ENCODE assay signal across 22 mouse cellular contexts in genomic region chr2:165043729-165044128, GRCm38 (mm10). TPM values are rescaled to one million over a fixed set of nuclear protein-coding genes. Genes with fewer than 3 reads are reported as not detected.
DNase-seq lines count a peak whose midpoint lies in the region; ATAC-seq lines count a peak whose summit lies in the region.
"Had no signal": no experiment of that assay in that cellular context is flagged by ENCODE, and none has a peak within 500 bp of the region (broad histone marks: within the 10 kb centered on the region; RNA-seq: fewer than 3 reads in every experiment).

No protein-coding gene starts in this region.

- 0 out of 2 replicates have a peak, but pooled peaks have one; percentile 3 for ATAC-seq in forebrain, embryonic 15.5 days (replicated peaks)
- 0 out of 2 replicates have a peak, but pooled peaks have one; percentile 1 for ATAC-seq in hindbrain, embryonic 16.5 days
- peak; percentile 34; the same call in 1 of the 2 replicates for ATAC-seq in midbrain, embryonic 15.5 days (replicated peaks)

- no peak for DNase-seq in forebrain, embryonic 10.5 days (ENCODE audit: extremely low spot score, low spot score)
- DNase-seq in liver: no peak
- no peak for DNase-seq in left cerebral cortex, postnatal 10 days (ENCODE audit: extremely low spot score in 1 of 2, low spot score in 2 of 2)
- DNase-seq in lung, adult 18-20 months: no peak
- no peak for DNase-seq in right cerebral cortex, adult 2 months (ENCODE audit: low spot score in 2 of 2)
- DNase-seq: cerebellum, adult 11 months; cerebellum, postnatal 25 days; gastrocnemius, adult 2 months; heart, adult 2 months; kidney, postnatal 10 days; lung, postnatal 14 days had no signal

- H3K4me3 ChIP-seq in forebrain, embryonic 10.5 days: peak overlapping the region; percentile 30; the same call in 1 of the 2 replicates
- H3K4me3 ChIP-seq in forebrain, embryonic 15.5 days: no peak overlapping the region
- no peak overlapping the region for H3K4me3 ChIP-seq in hindbrain, embryonic 16.5 days (ENCODE audit: low read length)
- no peak overlapping the region for H3K4me3 ChIP-seq in midbrain, embryonic 15.5 days
- H3K4me3 ChIP-seq: gastrocnemius, adult 2 months; heart, adult 2 months; liver, embryonic 15.5 days had no signal

- H3K9ac ChIP-seq in forebrain, embryonic 15.5 days (replicated peaks): no peak overlapping the region
- H3K9ac ChIP-seq in hindbrain, embryonic 16.5 days (ENCODE audit: low read depth, low read length): peak overlapping the region; percentile 33
- no peak overlapping the region; the same call in 1 of the 2 replicates for H3K9ac ChIP-seq in midbrain, embryonic 15.5 days
- H3K9ac ChIP-seq: liver, embryonic 15.5 days had no signal

- 51% methylated on average over 2 of the region's 2 CpGs for WGBS in forebrain, embryonic 10.5 days
- WGBS in forebrain, embryonic 15.5 days: 50% methylated on average over 2 of the region's 2 CpGs
- 58% methylated on average over 2 of the region's 2 CpGs for WGBS in hindbrain, embryonic 16.5 days
- 43% methylated on average over 2 of the region's 2 CpGs for WGBS in midbrain, embryonic 15.5 days

- no peaks in the 10 kb centered on the region for H3K36me3 ChIP-seq in forebrain, embryonic 10.5 days (replicated peaks)
- no peaks in the 10 kb centered on the region for H3K36me3 ChIP-seq in forebrain, embryonic 15.5 days
- no peaks in the 10 kb centered on the region for H3K36me3 ChIP-seq in hindbrain, embryonic 16.5 days (ENCODE audit: control insufficient read depth, insufficient read depth, low read length)
- no peaks in the 10 kb centered on the region for H3K36me3 ChIP-seq in midbrain, embryonic 15.5 days (replicated peaks)
- H3K36me3 ChIP-seq: liver, embryonic 15.5 days had no signal

- H3K27me3 ChIP-seq in forebrain, embryonic 10.5 days (ENCODE audit: poor library complexity, severe bottlenecking): peaks cover 29% of the 10 kb centered on the region
- H3K27me3 ChIP-seq in forebrain, embryonic 15.5 days: no peaks in the 10 kb centered on the region
- H3K27me3 ChIP-seq in hindbrain, embryonic 16.5 days (replicated peaks; ENCODE audit: control insufficient read depth, insufficient read depth, low read length): no peaks in the 10 kb centered on the region
- H3K27me3 ChIP-seq in midbrain, embryonic 15.5 days (replicated peaks): no peaks in the 10 kb centered on the region

- H3K4me2 ChIP-seq in forebrain, embryonic 15.5 days (replicated peaks): no peak overlapping the region
- H3K4me2 ChIP-seq in hindbrain, embryonic 16.5 days (ENCODE audit: low read length): no peak overlapping the region; the same call in 1 of the 2 replicates
- peak overlapping the region; percentile 40 for H3K4me2 ChIP-seq in midbrain, embryonic 15.5 days
- H3K4me2 ChIP-seq: liver, embryonic 15.5 days had no signal

- peaks cover 29% of the 10 kb centered on the region for H3K4me1 ChIP-seq in forebrain, embryonic 10.5 days
- H3K4me1 ChIP-seq in forebrain, embryonic 15.5 days: peaks cover 13% of the 10 kb centered on the region
- H3K4me1 ChIP-seq in hindbrain, embryonic 16.5 days (ENCODE audit: control insufficient read depth, insufficient read depth, low read depth, low read length): peaks cover 9% of the 10 kb centered on the region
- H3K4me1 ChIP-seq in midbrain, embryonic 15.5 days: peaks cover 9% of the 10 kb centered on the region
- H3K4me1 ChIP-seq: liver, embryonic 15.5 days had no signal

- H3K27ac ChIP-seq in forebrain, embryonic 10.5 days: peak overlapping the region; percentile 63
- peak overlapping the region; percentile 61 for H3K27ac ChIP-seq in forebrain, embryonic 15.5 days (replicated peaks)
- H3K27ac ChIP-seq in hindbrain, embryonic 16.5 days (ENCODE audit: low read depth, low read length): peak overlapping the region; percentile 19; the same call in 1 of the 2 replicates
- peak overlapping the region; percentile 67 for H3K27ac ChIP-seq in midbrain, embryonic 15.5 days
- H3K27ac ChIP-seq: gastrocnemius, adult 2 months; heart, adult 2 months; liver, embryonic 15.5 days had no signal

- H3K9me3 ChIP-seq in forebrain, embryonic 10.5 days: no peaks in the 10 kb centered on the region
- H3K9me3 ChIP-seq in forebrain, embryonic 15.5 days: no peaks in the 10 kb centered on the region
- H3K9me3 ChIP-seq in hindbrain, embryonic 16.5 days (ENCODE audit: control insufficient read depth, low read length): no peaks in the 10 kb centered on the region
- H3K9me3 ChIP-seq in midbrain, embryonic 15.5 days: no peaks in the 10 kb centered on the region
- H3K9me3 ChIP-seq: liver, embryonic 15.5 days had no signal

- intact Hi-C loops in left cerebral cortex, postnatal 10 days (cut with DNase I): no loop called here

RNA-seq across cellular contexts. Expression of gene Ncoa5, which starts 9.1 kb away (rescaled TPM):
- 101 and 103 TPM in 2 replicates for polyA plus RNA-seq in forebrain, embryonic 10.5 days (2016; fragmentation: Nextera tagmentation; extraction: Ambion mirVana)
- 131 and 137 TPM in 2 replicates for polyA plus RNA-seq in forebrain, embryonic 15.5 days (2015; fragmentation: Nextera tagmentation; extraction: Ambion mirVana)
- 83.8 and 90.0 TPM in 2 replicates for polyA plus RNA-seq in hindbrain, embryonic 16.5 days (2015; fragmentation: Nextera tagmentation; extraction: Ambion mirVana)
- polyA plus RNA-seq in midbrain, embryonic 15.5 days (2015; fragmentation: Nextera tagmentation; extraction: Ambion mirVana): 123 and 126 TPM in 2 replicates
- 10 to 100 TPM; 61.1 to 61.2 TPM for total RNA-seq in left cerebral cortex, postnatal 10 days (2021)

RNA-seq across cellular contexts. Expression of gene Cd40, which starts 11.7 kb away (rescaled TPM):
- polyA plus RNA-seq in forebrain, embryonic 10.5 days (2016; fragmentation: Nextera tagmentation; extraction: Ambion mirVana): 4.4 and 5.6 TPM in 2 replicates
- polyA plus RNA-seq in forebrain, embryonic 15.5 days (2015; fragmentation: Nextera tagmentation; extraction: Ambion mirVana): 4.8 and 5.8 TPM in 2 replicates
- polyA plus RNA-seq in hindbrain, embryonic 16.5 days (2015; fragmentation: Nextera tagmentation; extraction: Ambion mirVana): 6.1 and 7.9 TPM in 2 replicates
- 5.5 and 6.3 TPM in 2 replicates for polyA plus RNA-seq in midbrain, embryonic 15.5 days (2015; fragmentation: Nextera tagmentation; extraction: Ambion mirVana)
- 1 to 10 TPM; 1.2 to 2.5 TPM for total RNA-seq in left cerebral cortex, postnatal 10 days (2021)
- total RNA-seq: megakaryocyte-erythroid progenitor cell, adult 5-6 weeks had no signal

RNA-seq across cellular contexts. Expression of gene 1700025C18Rik, which starts 46.8 kb away (rescaled TPM):
- not detected in 2 replicates for polyA plus RNA-seq in forebrain, embryonic 10.5 days (2016; fragmentation: Nextera tagmentation; extraction: Ambion mirVana)
- polyA plus RNA-seq in forebrain, embryonic 15.5 days (2015; fragmentation: Nextera tagmentation; extraction: Ambion mirVana): not detected in 2 replicates
- not detected in 2 replicates for polyA plus RNA-seq in hindbrain, embryonic 16.5 days (2015; fragmentation: Nextera tagmentation; extraction: Ambion mirVana)
- not detected in 2 replicates for polyA plus RNA-seq in midbrain, embryonic 15.5 days (2015; fragmentation: Nextera tagmentation; extraction: Ambion mirVana)
- total RNA-seq in left cerebral cortex, postnatal 10 days (2021): not detected
- total RNA-seq: adrenal gland, adult 18-20 months; gastrocnemius, adult 2 months; heart, adult 2 months; megakaryocyte-erythroid progenitor cell, adult 5-6 weeks; neutrophil, adult 5-6 weeks had no signal
- polyA plus RNA-seq: heart, adult 2 months; heart, postnatal 0 days; intestine, embryonic 14.5 days; limb, embryonic 11.5 days; liver, embryonic 15.5 days; spleen, adult 2 months had no signal
